Mouse (Mus musculus) midbrain, postnatal 0 days (tissue): ENCODE measurements around the gene Bmp8a. TPM values are rescaled to one million over a fixed set of nuclear protein-coding genes. Genes with fewer than 3 reads are reported as not detected.

ENCODE experiments used
- ATAC-seq: fragments of 200-750 bp; cut with Nextera tagmentation; 2 replicates; pipeline ENCODE4 v1.8.0; 2017; ENCODE audit warnings: moderate number of reproducible peaks, mild to moderate bottlenecking, moderate TSS enrichment, moderate library complexity; ENCODE audit not compliant: low FRiP score
- DNase-seq: peaks from one replicate; pipeline ENCODE4 v3.0.0-alpha.2; 2015; ENCODE audit warnings: low spot score
- H3K27ac ChIP-seq: fragments of 300-500 bp; sonication (generic); 2 replicates; pipeline ENCODE4 v1.5.1; 2014; ENCODE audit warnings: low read depth, mild to moderate bottlenecking, low read length, mixed read lengths
- H3K27me3 ChIP-seq: fragments of 300-500 bp; sonication (generic); 2 replicates; pipeline ENCODE4 v1.6.1; 2014; ENCODE audit warnings: low read length, control low read depth, mixed read lengths; ENCODE audit not compliant: insufficient read depth
- H3K36me3 ChIP-seq: fragments of 300-500 bp; sonication (generic); 2 replicates; pipeline ENCODE4 v1.6.1; 2014; ENCODE audit warnings: low read length, control low read depth, mixed read lengths; ENCODE audit not compliant: insufficient read depth
- H3K4me1 ChIP-seq: fragments of 300-500 bp; sonication (generic); 2 replicates; pipeline ENCODE4 v1.6.1; 2014; ENCODE audit warnings: mild to moderate bottlenecking, control low read depth, antibody characterized with exemption, low read length, mixed read lengths; ENCODE audit not compliant: insufficient read depth
- H3K4me2 ChIP-seq: fragments of 300-500 bp; sonication (generic); 2 replicates; pipeline ENCODE4 v1.6.1; 2014; ENCODE audit warnings: low read depth, mild to moderate bottlenecking, low read length, mixed read lengths; ENCODE audit not compliant: poor library complexity, severe bottlenecking
- H3K4me3 ChIP-seq: fragments of 300-500 bp; sonication (generic); 2 replicates; pipeline ENCODE4 v1.5.1; 2014; ENCODE audit warnings: low read depth, mild to moderate bottlenecking, low read length, moderate library complexity
- H3K9ac ChIP-seq: fragments of 300-500 bp; sonication (generic); replicated peaks from 2 replicates; pipeline ENCODE4 v1.6.1; 2014; ENCODE audit warnings: mild to moderate bottlenecking, low read length, moderate library complexity, mixed read lengths; ENCODE audit not compliant: poor library complexity, severe bottlenecking
- H3K9me3 ChIP-seq: fragments of 300-500 bp; sonication (generic); 2 replicates; pipeline ENCODE4 v1.6.1; 2016; ENCODE audit warnings: low read length, control low read depth
- CTCF ChIP-seq: IDR thresholded peaks from 2 replicates; pipeline ENCODE4 v1.5.1; 2016; ENCODE audit warnings: antibody characterized with exemption, mild to moderate bottlenecking
- WGBS: fragments of 180-500 bp; shearing (Covaris S2); extraction: QIAGEN DNeasy Blood & Tissue Kit; methylation state at CpG from one replicate; pipeline ENCODE4 v1.1.7; 2014; 5-methylcytosine and 5-hydroxymethylcytosine counted together
- polyA plus RNA-seq: library from polyadenylated mRNA; unstranded; fragments of >200 nt; fragmentation: Nextera tagmentation; extraction: Ambion mirVana; gene quantifications from 2 replicates; pipeline ENCODE4 v1.2.1, GENCODE M21; 2015
- total RNA-seq: library from RNA; depleted of rRNA; stranded (reverse); fragments of >200 nt; gene quantifications from 2 replicates; pipeline ENCODE4 v1.2.3, GENCODE M21; 2014; rRNA removed

Gene Bmp8a
- total RNA-seq (0.09 and 0.44 TPM in 2 replicates), polyA plus RNA-seq (0.23 and 0.58 TPM in 2 replicates)

- TF ChIP-seq CTCF = no peak
- no peaks in the 10 kb centered on the region for H3K4me1 ChIP-seq
- H3K36me3 ChIP-seq = no peaks in the 10 kb centered on the region
- DNase-seq = peak; percentile 65
- no peak within 1 kb of the TSS for H3K27ac ChIP-seq
- peak; percentile 80 for ATAC-seq
- peak within 1 kb of the TSS; percentile 62 for H3K4me2 ChIP-seq
- no peak within 1 kb of the TSS for H3K9ac ChIP-seq
- no peaks in the 10 kb centered on the region for H3K9me3 ChIP-seq
- H3K27me3 ChIP-seq = peaks cover 32% of the 10 kb centered on the region; the same call in 1 of the 2 replicates
- WGBS = under 1% methylated on average over 55 of the region's 65 CpGs
- H3K4me3 ChIP-seq = peak within 1 kb of the TSS; percentile 37
Observed at GRCm38 (mm10) chr4:123342642-123343470, at the start of gene Bmp8a. Gene Bmp8a, minus strand, starts transcription at chr4:123343252.

GRCm38 (mm10) chr4:123392187-123392586 is 49.1 kb upstream of the Bmp8a start:
- Histone ChIP-seq H3K27ac (no peak overlapping the region), H3K4me3 (no peak overlapping the region), H3K4me2 (no peak overlapping the region), H3K27me3 (no peaks in the 10 kb centered on the region), H3K4me1 (no peaks in the 10 kb centered on the region), H3K9me3 (no peaks in the 10 kb centered on the region), H3K9ac (no peak overlapping the region), H3K36me3 (peaks cover 39% of the 10 kb centered on the region)
- ATAC-seq (no peak), DNase-seq (no peak)
- WGBS = 56% methylated on average over 1 of the region's 1 CpGs
- peak; percentile 72 for TF ChIP-seq CTCF

DNA sequence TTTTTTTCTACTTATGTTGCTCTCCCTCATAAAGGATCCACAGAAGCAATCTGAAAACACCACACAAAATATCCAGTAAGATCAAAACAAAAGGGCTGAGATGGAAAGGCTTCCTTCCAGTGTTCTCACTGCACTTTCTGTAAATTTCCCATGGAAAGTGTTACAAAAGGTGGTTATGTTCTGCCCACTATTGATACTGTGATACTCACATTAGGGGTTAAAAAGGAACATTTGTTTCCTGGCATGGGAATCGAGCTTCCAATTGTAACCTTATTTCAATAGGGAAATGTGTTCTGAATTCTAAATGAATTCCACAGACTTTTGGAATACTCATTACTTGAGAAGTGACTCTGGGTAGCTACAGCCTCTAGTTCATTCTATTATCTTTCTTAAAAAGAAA is 42.0 kb upstream of the Bmp8a start:
- peak; percentile 40 for DNase-seq
- peak overlapping the region; percentile 47; the same call in 1 of the 2 replicates for H3K27ac ChIP-seq
- no peak for ATAC-seq
- no peak overlapping the region for H3K4me3 ChIP-seq
- no peak for TF ChIP-seq CTCF
- no peaks in the 10 kb centered on the region for H3K27me3 ChIP-seq
- 16% methylated on average over 1 of the region's 1 CpGs for WGBS
- H3K9ac ChIP-seq = no peak overlapping the region
- peaks cover 63% of the 10 kb centered on the region for H3K36me3 ChIP-seq
- H3K4me2 ChIP-seq = no peak overlapping the region
- no peaks in the 10 kb centered on the region for H3K4me1 ChIP-seq
- no peaks in the 10 kb centered on the region for H3K9me3 ChIP-seq

DNA sequence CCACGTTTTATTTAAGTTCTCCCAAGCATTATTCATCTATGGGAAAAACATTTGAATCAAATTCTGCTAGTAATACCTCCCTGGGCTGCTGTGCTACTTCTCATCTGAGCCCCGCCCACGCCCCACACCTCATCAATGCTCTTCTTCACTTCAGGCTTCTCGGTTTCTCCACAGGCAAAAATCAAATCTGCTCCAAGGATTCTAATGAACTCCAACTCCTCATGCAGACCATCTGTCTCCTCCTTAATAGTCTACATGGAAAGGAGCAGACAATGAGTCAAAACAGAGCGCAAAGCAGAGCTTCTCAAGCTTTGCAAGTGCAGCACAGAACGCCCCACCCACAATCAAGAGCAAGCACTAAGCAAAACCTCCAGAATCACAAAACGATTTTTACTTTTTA is 40.1 kb upstream of the Bmp8a start:
- Histone ChIP-seq H3K4me2 (no peak overlapping the region), H3K27me3 (no peaks in the 10 kb centered on the region), H3K36me3 (peaks cover 60% of the 10 kb centered on the region), H3K27ac (no peak overlapping the region), H3K4me1 (no peaks in the 10 kb centered on the region), H3K9me3 (no peaks in the 10 kb centered on the region), H3K4me3 (no peak overlapping the region), H3K9ac (no peak overlapping the region)
- 94% methylated on average over 7 of the region's 7 CpGs for WGBS
- no peak for TF ChIP-seq CTCF
- DNase-seq = no peak
- no peak for ATAC-seq

DNA sequence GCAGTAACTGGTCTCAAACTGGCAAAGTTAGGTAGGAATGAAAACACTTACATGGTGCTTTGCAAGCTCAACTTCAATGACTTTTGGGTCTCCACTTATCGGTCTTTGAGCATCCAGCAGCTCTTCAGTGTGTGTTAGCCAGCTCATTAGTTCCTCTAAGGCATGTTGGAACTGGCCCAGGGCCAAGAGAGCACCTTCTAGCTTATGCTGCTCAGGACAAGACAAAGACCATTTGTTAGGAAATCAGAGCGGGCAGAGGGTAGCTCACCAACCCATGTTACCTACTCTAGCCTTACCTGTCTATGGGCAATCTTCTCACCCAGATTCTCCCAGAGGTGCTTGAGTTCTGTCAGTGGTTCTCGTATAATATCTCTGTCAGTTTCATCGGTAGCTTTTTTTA is 39.0 kb upstream of the Bmp8a start:
- no peaks in the 10 kb centered on the region for H3K27me3 ChIP-seq
- H3K4me3 ChIP-seq = no peak overlapping the region
- no peaks in the 10 kb centered on the region for H3K9me3 ChIP-seq
- H3K36me3 ChIP-seq = peaks cover 65% of the 10 kb centered on the region
- TF ChIP-seq CTCF = no peak
- H3K9ac ChIP-seq = no peak overlapping the region
- DNase-seq = no peak
- WGBS = 86% methylated on average over 4 of the region's 4 CpGs
- H3K4me1 ChIP-seq = no peaks in the 10 kb centered on the region
- H3K4me2 ChIP-seq = no peak overlapping the region
- H3K27ac ChIP-seq = no peak overlapping the region
- ATAC-seq = no peak

DNA sequence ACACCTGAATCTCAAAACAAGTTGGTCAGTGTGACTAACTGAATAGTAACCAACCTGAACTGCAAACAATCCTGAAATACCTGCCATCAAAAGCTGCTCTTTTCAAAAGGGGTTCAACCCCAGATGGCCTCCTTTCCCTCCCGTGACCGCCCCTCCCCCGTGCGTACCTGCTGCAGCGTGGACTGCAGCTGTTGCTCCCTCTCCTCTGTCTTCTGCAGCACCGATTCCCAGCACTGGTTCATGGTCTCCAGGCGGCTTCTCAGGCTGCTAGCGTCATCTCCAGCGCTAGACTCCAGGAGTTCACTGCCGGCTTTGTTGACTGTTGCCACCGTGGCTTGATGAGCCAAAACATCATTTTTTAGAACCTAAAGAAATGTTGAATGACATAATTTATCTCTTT is 38.5 kb upstream of the Bmp8a start:
- no peaks in the 10 kb centered on the region for H3K27me3 ChIP-seq
- no peaks in the 10 kb centered on the region for H3K4me1 ChIP-seq
- no peak overlapping the region for H3K4me2 ChIP-seq
- no peak for TF ChIP-seq CTCF
- DNase-seq = no peak
- peaks cover 65% of the 10 kb centered on the region for H3K36me3 ChIP-seq
- H3K4me3 ChIP-seq = no peak overlapping the region
- H3K9ac ChIP-seq = no peak overlapping the region
- H3K9me3 ChIP-seq = no peaks in the 10 kb centered on the region
- 94% methylated on average over 11 of the region's 11 CpGs for WGBS
- no peak for ATAC-seq
- H3K27ac ChIP-seq = no peak overlapping the region
